In genomic region chr5:109996026-109996937, GRCm38 (mm10) we compare ENCODE assay signal across 8 mouse cellular contexts. TPM values are rescaled to one million over a fixed set of nuclear protein-coding genes. Genes with fewer than 3 reads are reported as not detected.
A peak's percentile ranks its signal among the peaks of the same experiment; 100 is the strongest.
DNase-seq lines count a peak whose midpoint lies in the region; ATAC-seq and TF ChIP-seq lines count a peak whose summit lies in the region.
"Not testable (repeated sequence)": the region's sequence is repeated elsewhere in the genome, so short reads cannot be mapped to it uniquely, and the experiment has no call there.

TSS of gene Zfp932 (plus strand) at chr5:109996521.

- not testable (repeated sequence) for TF ChIP-seq CTCF in bone marrow, adult 2 months (IDR thresholded peaks at IDR 0.05; ENCODE audit: control insufficient read depth, insufficient read depth, low read length)

- H3K9ac ChIP-seq in kidney, embryonic 15.5 days; midbrain, embryonic 16.5 days (ENCODE audit: low read depth, low read length): not testable (repeated sequence)
- peak within 1 kb of the TSS; percentile 52 for H3K9ac ChIP-seq in limb, embryonic 14.5 days (ENCODE audit: low read depth, low read length, severe bottlenecking)

- not testable (repeated sequence) for H3K9me3 ChIP-seq in heart, embryonic 10.5 days; kidney, embryonic 15.5 days (replicated peaks); limb, embryonic 14.5 days (ENCODE audit: control insufficient read depth, low read length); midbrain, embryonic 16.5 days (replicated peaks; ENCODE audit: control insufficient read depth, low read length, poor library complexity, severe bottlenecking)

- H3K4me3 ChIP-seq in bone marrow, adult 2 months (replicated peaks; ENCODE audit: control insufficient read depth, low read depth, low read length); heart, embryonic 10.5 days; kidney, embryonic 15.5 days (replicated peaks); midbrain, embryonic 16.5 days (ENCODE audit: low read depth, low read length): not testable (repeated sequence)
- peak within 1 kb of the TSS; percentile 43 for H3K4me3 ChIP-seq in limb, embryonic 14.5 days (replicated peaks; ENCODE audit: low read length)

- TF ChIP-seq POLR2A in bone marrow, adult 2 months (IDR thresholded peaks at IDR 0.05; ENCODE audit: borderline replicate concordance, control insufficient read depth, low read depth, low read length); limb, embryonic 14.5 days (IDR thresholded peaks at IDR 0.05; ENCODE audit: borderline replicate concordance, extremely low read depth, insufficient read depth, insufficient read length): not testable (repeated sequence)

- not testable (repeated sequence) for H3K36me3 ChIP-seq in heart, embryonic 10.5 days; kidney, embryonic 15.5 days; limb, embryonic 14.5 days (ENCODE audit: control insufficient read depth, insufficient read depth, low read length); midbrain, embryonic 16.5 days (ENCODE audit: control insufficient read depth, insufficient read depth, low read length)

- H3K27ac ChIP-seq in bone marrow, adult 2 months (ENCODE audit: control insufficient read depth, insufficient read depth, low read depth, low read length, poor library complexity); heart, embryonic 10.5 days; kidney, embryonic 15.5 days; limb, embryonic 14.5 days (replicated peaks; ENCODE audit: low read depth, low read length); midbrain, embryonic 16.5 days (ENCODE audit: low read length): not testable (repeated sequence)

- not testable (repeated sequence) for H3K4me1 ChIP-seq in bone marrow, adult 2 months (ENCODE audit: control insufficient read depth, insufficient read depth, low read length); heart, embryonic 10.5 days; kidney, embryonic 15.5 days; limb, embryonic 14.5 days (ENCODE audit: control insufficient read depth, insufficient read depth, low read length); midbrain, embryonic 16.5 days (ENCODE audit: control insufficient read depth, insufficient read depth, low read length)

- H3K27me3 ChIP-seq in heart, embryonic 10.5 days (ENCODE audit: insufficient read depth, poor library complexity, severe bottlenecking); kidney, embryonic 15.5 days; limb, embryonic 14.5 days (ENCODE audit: control insufficient read depth, insufficient read depth, low read length); midbrain, embryonic 16.5 days (ENCODE audit: control insufficient read depth, insufficient read depth, low read depth, low read length): not testable (repeated sequence)

- DNase-seq in B cell, adult 2 months, result peak; percentile 72 to 76
- peak; percentile 94 for DNase-seq in heart, embryonic 10.5 days (ENCODE audit: low spot score)
- not testable (repeated sequence) for DNase-seq in limb, embryonic 14.5 days (ENCODE audit: low spot score)
- peak; percentile 64 to 83 for DNase-seq in spleen, postnatal 10 days (ENCODE audit: low spot score in 2 of 2)

- peak; percentile 100 for ATAC-seq in erythroblast, adult 5-6 weeks (replicated peaks; ENCODE audit: low FRiP score, poor library complexity, severe bottlenecking)
- not testable (repeated sequence) for ATAC-seq in kidney, embryonic 15.5 days (replicated peaks; ENCODE audit: low FRiP score); midbrain, embryonic 16.5 days
- ATAC-seq in limb, embryonic 14.5 days (ENCODE audit: low FRiP score, low read depth), result peak; percentile 99

- not testable (repeated sequence) for H3K4me2 ChIP-seq in kidney, embryonic 15.5 days; midbrain, embryonic 16.5 days (ENCODE audit: low read length)
- H3K4me2 ChIP-seq in limb, embryonic 14.5 days (replicated peaks; ENCODE audit: low read depth, low read length, severe bottlenecking), result peak within 1 kb of the TSS; percentile 55

- no CpG with 5 or more reads among the region's 24 CpGs for WGBS in bone marrow, adult 2 months
- WGBS in heart, embryonic 10.5 days, result no CpG with 5 or more reads among the region's 24 CpGs
- no CpG with 5 or more reads among the region's 24 CpGs for whole genome bisulfite sequencing in kidney, embryonic 15.5 days
- WGBS in limb, embryonic 14.5 days, result 3% methylated on average over 24 of the region's 24 CpGs
- no CpG with 5 or more reads among the region's 24 CpGs for WGBS in midbrain, embryonic 16.5 days

RNA-seq across cellular contexts. Expression of gene Zfp932, which starts in this region (rescaled TPM):
- 6.3 and 11.5 TPM in 2 replicates for polyA plus RNA-seq in bone marrow, adult 2 months (2011; ENCODE audit: insufficient read depth, insufficient read length, low replicate concordance, missing spikeins)
- 8.2 and 12.3 TPM in 2 replicates for total RNA-seq in erythroblast, adult 5-6 weeks (2015; ENCODE audit: low replicate concordance)
- total RNA-seq in erythroblast, adult 5-6 weeks (2017; ENCODE audit: low replicate concordance), result 8.6 and 24.5 TPM in 2 replicates
- 16.5 and 17.0 TPM in 2 replicates for polyA plus RNA-seq in heart, embryonic 10.5 days (2016; fragmentation: Nextera tagmentation; extraction: Ambion mirVana)
- polyA plus RNA-seq in kidney, embryonic 15.5 days (2015; fragmentation: Nextera tagmentation; extraction: Ambion mirVana), result 21.7 and 24.1 TPM in 2 replicates
- 19.6 and 25.7 TPM in 2 replicates for polyA plus RNA-seq in limb, embryonic 14.5 days (2012; rRNA removed)
- polyA plus RNA-seq in limb, embryonic 14.5 days (2014; fragmentation: Nextera tagmentation; extraction: Ambion mirVana), result 22.1 and 24.4 TPM in 2 replicates
- 22.9 and 25.1 TPM in 2 replicates for polyA plus RNA-seq in midbrain, embryonic 16.5 days (2015; fragmentation: Nextera tagmentation; extraction: Ambion mirVana)
